Mouse (Mus musculus) liver, embryonic 14.5 days (tissue): ENCODE data around the gene Prps2.

Experiments used
- CTCF ChIP-seq: IDR thresholded peaks from 2 replicates; pipeline ENCODE4 v1.5.1; 2016; ENCODE audit warnings: antibody characterized with exemption, low read depth, control low read depth
- EP300 ChIP-seq: IDR thresholded peaks from 2 replicates; pipeline ENCODE4 v1.6.1; 2016; ENCODE audit warnings: antibody characterized with exemption, low read depth

GRCm38 (mm10) chrX:167329098-167329497, 53.5 kb downstream of the Prps2 start:
- TF ChIP-seq CTCF (no peak), EP300 (no peak)
